Mouse (Mus musculus): ENCODE results near the gene Alox8. TPM values are rescaled to one million over a fixed set of nuclear protein-coding genes. Genes with fewer than 3 reads are reported as not detected.
A peak's percentile ranks its signal among the peaks of the same experiment; 100 is the strongest.

Alox8 gene
- total RNA-seq, 2 experiments from 2014 or later: not detected

- no peak for ATAC-seq (replicated peaks; ENCODE audit: low FRiP score, poor library complexity, severe bottlenecking)
Measured at GRCm38 (mm10) chr11:69185936-69186335, 11.7 kb downstream of the Alox8 start.

GRCm38 (mm10) chr11:69185031-69185430 lies 12.6 kb downstream of the Alox8 start:
- ATAC-seq (replicated peaks; ENCODE audit: low FRiP score, poor library complexity, severe bottlenecking): no peak

GRCm38 (mm10) chr11:69180120-69180519 lies 17.5 kb downstream of the Alox8 start:
- no peak for ATAC-seq (replicated peaks; ENCODE audit: low FRiP score, poor library complexity, severe bottlenecking)

- no peak for ATAC-seq (replicated peaks; ENCODE audit: low FRiP score, poor library complexity, severe bottlenecking)
Measured at GRCm38 (mm10) chr11:69179512-69179911, 18.1 kb downstream of the Alox8 start.

- no peak for ATAC-seq (replicated peaks; ENCODE audit: low FRiP score, poor library complexity, severe bottlenecking)
Measured at GRCm38 (mm10) chr11:69178525-69178924, 19.1 kb downstream of the Alox8 start.

- ATAC-seq (replicated peaks; ENCODE audit: low FRiP score, poor library complexity, severe bottlenecking): no peak
Measured at GRCm38 (mm10) chr11:69174722-69175121, 22.9 kb downstream of the Alox8 start.

- ATAC-seq (replicated peaks; ENCODE audit: low FRiP score, poor library complexity, severe bottlenecking): no peak
Measured at GRCm38 (mm10) chr11:69172606-69173005, 25.0 kb downstream of the Alox8 start.

- ATAC-seq (replicated peaks; ENCODE audit: low FRiP score, poor library complexity, severe bottlenecking): peak; percentile 55; the same call in 1 of the 2 replicates
Measured at GRCm38 (mm10) chr11:69171626-69172025, 26.0 kb downstream of the Alox8 start.

- ATAC-seq (replicated peaks; ENCODE audit: low FRiP score, poor library complexity, severe bottlenecking): no peak
Measured at GRCm38 (mm10) chr11:69169313-69169712, 28.3 kb downstream of the Alox8 start.

- 0 out of 2 replicates have a peak, but pooled peaks have one; percentile 43 for ATAC-seq (replicated peaks; ENCODE audit: low FRiP score, poor library complexity, severe bottlenecking)
Measured at GRCm38 (mm10) chr11:69156800-69157199, 40.8 kb downstream of the Alox8 start, which contains the start of gene Alox12b. Gene Alox12b (plus strand): TSS chr11:69156989.

- 0 out of 2 replicates have a peak, but pooled peaks have one; percentile 31 for ATAC-seq (replicated peaks; ENCODE audit: low FRiP score, poor library complexity, severe bottlenecking)
Measured at GRCm38 (mm10) chr11:69155351-69155750, 42.3 kb downstream of the Alox8 start.

GRCm38 (mm10) chr11:69153831-69154230 lies 43.8 kb downstream of the Alox8 start:
- no peak for ATAC-seq (replicated peaks; ENCODE audit: low FRiP score, poor library complexity, severe bottlenecking)

- no peak for ATAC-seq (replicated peaks; ENCODE audit: low FRiP score, poor library complexity, severe bottlenecking)
Measured at GRCm38 (mm10) chr11:69151004-69151403, 46.6 kb downstream of the Alox8 start.

- peak; percentile 51; the same call in 1 of the 2 replicates for ATAC-seq (replicated peaks; ENCODE audit: low FRiP score, poor library complexity, severe bottlenecking)
Measured at GRCm38 (mm10) chr11:69150444-69150843, 47.2 kb downstream of the Alox8 start.

GRCm38 (mm10) chr11:69149728-69150127 lies 47.9 kb downstream of the Alox8 start:
- no peak for ATAC-seq (replicated peaks; ENCODE audit: low FRiP score, poor library complexity, severe bottlenecking)

GRCm38 (mm10) chr11:69148451-69148960 lies 49.1 kb downstream of the Alox8 start:
- ATAC-seq (replicated peaks; ENCODE audit: low FRiP score, poor library complexity, severe bottlenecking): no peak

- ATAC-seq (replicated peaks; ENCODE audit: low FRiP score, poor library complexity, severe bottlenecking): no peak
Measured at GRCm38 (mm10) chr11:69147546-69147945, 50.1 kb downstream of the Alox8 start.

- ATAC-seq (replicated peaks; ENCODE audit: low FRiP score, poor library complexity, severe bottlenecking): no peak
Measured at GRCm38 (mm10) chr11:69135361-69135760, 62.3 kb downstream of the Alox8 start.

- ATAC-seq (replicated peaks; ENCODE audit: low FRiP score, poor library complexity, severe bottlenecking): no peak
Measured at GRCm38 (mm10) chr11:69134622-69134968, 63.0 kb downstream of the Alox8 start.
